Mouse (Mus musculus) lung, embryonic 14.5 days (tissue): ENCODE results near the gene Coq3. TPM values are rescaled to one million over a fixed set of nuclear protein-coding genes. Genes with fewer than 3 reads are reported as not detected.

ENCODE experiments used
- ATAC-seq: fragments of 200-750 bp; cut with Nextera tagmentation; 2 replicates; pipeline ENCODE4 v1.8.0; 2017; ENCODE audit warnings: mild to moderate bottlenecking, moderate TSS enrichment, moderate library complexity; ENCODE audit not compliant: insufficient read depth
- DNase-seq: peaks from one replicate; pipeline ENCODE4 v3.0.0-alpha.2; 2015
- H3K27ac ChIP-seq: fragments of 300-500 bp; sonication (generic); 2 replicates; pipeline ENCODE4 v1.5.1; 2014; ENCODE audit warnings: low read depth, mild to moderate bottlenecking, moderate library complexity
- H3K27me3 ChIP-seq: fragments of 300-500 bp; sonication (generic); 2 replicates; pipeline ENCODE4 v1.6.1; 2014; ENCODE audit warnings: low read length, control low read depth; ENCODE audit not compliant: insufficient read depth
- H3K36me3 ChIP-seq: fragments of 300-500 bp; sonication (generic); 2 replicates; pipeline ENCODE4 v1.6.1; 2014; ENCODE audit warnings: control low read depth; ENCODE audit not compliant: insufficient read depth
- H3K4me1 ChIP-seq: fragments of 300-500 bp; sonication (generic); 2 replicates; pipeline ENCODE4 v1.6.1; 2014; ENCODE audit warnings: antibody characterized with exemption, control low read depth; ENCODE audit not compliant: insufficient read depth
- H3K4me2 ChIP-seq: fragments of 300-500 bp; sonication (generic); 2 replicates; pipeline ENCODE4 v1.6.1; 2014; ENCODE audit warnings: mild to moderate bottlenecking
- H3K4me3 ChIP-seq: fragments of 300-500 bp; sonication (generic); 2 replicates; pipeline ENCODE4 v1.5.1; 2014; ENCODE audit warnings: low read depth, low read length
- H3K9ac ChIP-seq: fragments of 300-500 bp; sonication (generic); 2 replicates; pipeline ENCODE4 v1.6.1; 2014
- H3K9me3 ChIP-seq: fragments of 300-500 bp; sonication (generic); 2 replicates; pipeline ENCODE4 v1.6.1; 2016; ENCODE audit warnings: low read depth, low read length, control low read depth
- CTCF ChIP-seq: IDR thresholded peaks from 2 replicates; pipeline ENCODE4 v1.5.1; 2016; ENCODE audit warnings: antibody characterized with exemption, low read depth
- WGBS: fragments of 180-500 bp; shearing (Covaris S2); extraction: QIAGEN DNeasy Blood & Tissue Kit; methylation state at CpG from one replicate; pipeline ENCODE4 v1.1.7; 2014; 5-methylcytosine and 5-hydroxymethylcytosine counted together
- polyA plus RNA-seq: library from polyadenylated mRNA; unstranded; fragments of >200 nt; fragmentation: Nextera tagmentation; extraction: Ambion mirVana; gene quantifications from 2 replicates; pipeline ENCODE4 v1.2.1, GENCODE M21; 2014

The Coq3 gene
- polyA plus RNA-seq, 1 experiment from 2014 or later, result 17.0 TPM

- TF ChIP-seq CTCF, result no peak
- DNase-seq, result no peak
- Histone ChIP-seq H3K9ac (no peak overlapping the region), H3K9me3 (no peaks in the 10 kb centered on the region), H3K4me3 (no peak overlapping the region), H3K4me2 (no peak overlapping the region), H3K4me1 (no peaks in the 10 kb centered on the region), H3K36me3 (peaks cover 8% of the 10 kb centered on the region; the same call in 1 of the 2 replicates), H3K27me3 (no peaks in the 10 kb centered on the region), H3K27ac (no peak overlapping the region)
- ATAC-seq, result no peak
- WGBS, result 84% methylated on average over 3 of the region's 3 CpGs
Measured at GRCm38 (mm10) chr4:21944672-21945071, 65.2 kb downstream of the Coq3 start.

DNA sequence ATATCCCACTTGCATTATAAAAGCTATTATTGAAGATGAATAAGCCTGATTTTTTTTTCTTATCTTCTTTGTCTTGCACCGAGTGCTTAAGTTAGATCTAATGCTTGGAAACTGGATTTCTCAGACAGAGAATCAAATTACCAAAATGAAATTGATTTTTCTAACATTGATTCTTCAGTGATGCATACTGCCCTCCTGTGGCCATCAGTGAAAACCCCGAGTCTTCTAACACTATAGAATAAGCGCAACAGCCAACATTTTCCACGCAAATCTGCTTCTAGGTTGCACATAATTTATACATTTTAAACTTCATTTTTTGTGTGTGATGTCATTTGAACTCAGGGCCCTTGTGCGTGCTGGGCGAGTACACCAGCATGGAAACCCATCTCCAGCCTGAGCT is 72.0 kb downstream of the Coq3 start:
- Histone ChIP-seq H3K27ac (no peak overlapping the region), H3K9ac (no peak overlapping the region), H3K27me3 (no peaks in the 10 kb centered on the region), H3K36me3 (peaks cover 8% of the 10 kb centered on the region; the same call in 1 of the 2 replicates), H3K4me3 (no peak overlapping the region), H3K4me1 (no peaks in the 10 kb centered on the region), H3K9me3 (no peaks in the 10 kb centered on the region), H3K4me2 (no peak overlapping the region)
- WGBS, result 33% methylated on average over 6 of the region's 6 CpGs
- ATAC-seq (no peak), DNase-seq (peak; percentile 79)
- peak; percentile 64 for TF ChIP-seq CTCF

GRCm38 (mm10) chr4:21952255-21952654 is 72.8 kb downstream of the Coq3 start:
- WGBS, result 45% methylated on average over 2 of the region's 2 CpGs
- ATAC-seq, result no peak
- H3K4me1 ChIP-seq, result no peaks in the 10 kb centered on the region
- H3K36me3 ChIP-seq, result peaks cover 8% of the 10 kb centered on the region; the same call in 1 of the 2 replicates
- no peaks in the 10 kb centered on the region for H3K27me3 ChIP-seq
- H3K27ac ChIP-seq, result no peak overlapping the region
- DNase-seq, result no peak
- H3K4me2 ChIP-seq, result no peak overlapping the region
- no peak overlapping the region for H3K9ac ChIP-seq
- no peak overlapping the region for H3K4me3 ChIP-seq
- no peaks in the 10 kb centered on the region for H3K9me3 ChIP-seq
- TF ChIP-seq CTCF, result no peak

- ATAC-seq, result peak; percentile 72
- H3K27ac ChIP-seq, result no peak overlapping the region
Measured at GRCm38 (mm10) chr4:21957570-21958321, 78.3 kb downstream of the Coq3 start.

More at GRCm38 (mm10) chr4:21957570-21958321, 78.3 kb downstream of the Coq3 start:
- WGBS, result 58% methylated on average over 7 of the region's 7 CpGs
- peak; percentile 59 for TF ChIP-seq CTCF
- Histone ChIP-seq H3K9ac (no peak overlapping the region), H3K36me3 (peaks cover 4% of the 10 kb centered on the region; the same call in 1 of the 2 replicates), H3K4me1 (no peaks in the 10 kb centered on the region), H3K9me3 (no peaks in the 10 kb centered on the region), H3K27me3 (no peaks in the 10 kb centered on the region), H3K4me3 (no peak overlapping the region), H3K4me2 (no peak overlapping the region)
- DNase-seq, result peak; percentile 65

Other genes with a start within 250 kb of the Coq3 start
- gene Prdm13, start 193.7 kb upstream of the Coq3 start, polyA plus RNA-seq, result not detected in 2 replicates
- gene Ccnc, start 152.0 kb upstream of the Coq3 start, polyA plus RNA-seq, result 46.8 and 51.1 TPM in 2 replicates
- gene Usp45, start 112.5 kb upstream of the Coq3 start, polyA plus RNA-seq, result 12.8 and 15.4 TPM in 2 replicates
- gene Tstd3, start 112.5 kb upstream of the Coq3 start, polyA plus RNA-seq, result 11.3 and 11.4 TPM in 2 replicates
- gene Pnisr, start 32.1 kb upstream of the Coq3 start, polyA plus RNA-seq, result 131 and 139 TPM in 2 replicates
- 8.0 TPM in 2 replicates for gene Faxc, start 51.7 kb downstream of the Coq3 start, polyA plus RNA-seq